Mouse (Mus musculus) 3134 (cell line): ENCODE results near the gene D1Ertd622e.

Experiments used
- DNase-seq: peaks from one replicate; pipeline ENCODE4 v3.0.0-alpha.2; 2011; ENCODE audit warnings: low spot score; ENCODE audit not compliant: insufficient read length; ENCODE audit errors: extremely low read depth

The D1Ertd622e gene

DNA sequence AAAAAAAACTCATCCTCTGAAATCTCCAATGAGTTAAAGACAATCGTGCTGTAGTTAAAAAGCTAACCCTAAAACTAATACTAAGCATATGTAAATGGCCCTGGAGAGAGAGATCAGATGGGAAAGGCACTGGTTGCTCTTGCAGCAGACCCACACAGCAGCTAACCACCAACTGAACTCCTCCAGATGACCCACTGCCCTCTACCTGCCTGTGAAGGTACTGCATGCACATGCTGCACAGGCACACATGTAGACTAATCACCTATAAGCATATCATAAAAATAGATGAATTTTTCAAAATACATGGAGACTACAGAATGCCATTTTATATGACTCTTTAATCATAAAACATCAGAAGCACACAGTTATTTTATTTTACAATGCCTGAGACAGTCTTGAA lies 14.8 kb downstream of the D1Ertd622e start:
- no peak for DNase-seq

DNA sequence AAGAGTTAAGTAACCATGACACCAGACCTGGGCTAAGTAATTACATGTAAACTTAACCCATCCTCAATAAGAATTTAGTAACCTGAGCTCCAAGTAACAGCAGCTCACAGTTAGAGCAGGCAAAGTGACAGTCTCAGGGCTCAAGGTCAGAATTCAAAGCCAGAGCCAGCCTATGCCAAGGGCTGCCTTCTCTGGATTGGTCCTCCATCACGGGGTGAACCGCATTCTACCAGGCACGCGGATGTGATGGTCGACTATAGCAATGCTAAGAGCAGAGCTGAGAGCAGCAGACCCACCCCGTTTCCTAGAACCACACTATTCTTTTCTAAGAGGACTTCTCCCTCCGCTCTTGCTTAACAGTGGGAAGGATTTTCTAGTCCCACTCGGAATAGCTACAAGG lies 27.8 kb downstream of the D1Ertd622e start:
- DNase-seq: no peak

DNA sequence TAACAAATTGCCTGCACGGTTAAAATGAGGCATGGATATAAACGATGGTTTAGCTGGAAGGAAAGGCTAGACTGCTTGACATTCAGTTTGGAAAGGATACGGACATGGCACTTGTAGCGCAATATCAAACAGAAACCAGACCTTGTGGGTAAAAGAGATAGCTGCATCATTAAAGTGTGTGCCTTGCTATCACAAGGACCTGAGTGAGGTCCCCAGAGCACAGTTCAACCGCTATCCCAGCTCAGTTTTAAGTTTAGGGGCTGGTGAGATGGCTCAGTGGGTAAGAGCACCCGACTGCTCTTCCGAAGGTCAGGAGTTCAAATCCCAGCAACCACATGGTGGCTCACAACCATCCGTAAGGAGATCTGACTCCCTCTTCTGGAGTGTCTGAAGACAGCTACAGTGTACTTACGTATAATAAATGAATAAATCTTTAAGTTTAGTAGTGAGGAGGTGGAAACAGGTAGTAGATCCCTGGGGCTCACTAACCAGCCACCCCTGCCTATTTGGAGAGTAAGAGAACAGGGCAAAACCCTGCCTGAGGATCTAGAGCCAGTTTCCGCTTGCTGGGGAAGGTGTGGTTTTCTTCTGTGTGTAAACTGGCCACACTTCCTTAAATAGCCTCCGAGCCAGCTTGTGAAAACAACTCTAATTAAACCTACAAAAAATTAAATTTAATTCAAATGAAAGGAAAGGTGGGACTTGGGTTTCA lies 29.2 kb downstream of the D1Ertd622e start:
- DNase-seq: no peak

DNA sequence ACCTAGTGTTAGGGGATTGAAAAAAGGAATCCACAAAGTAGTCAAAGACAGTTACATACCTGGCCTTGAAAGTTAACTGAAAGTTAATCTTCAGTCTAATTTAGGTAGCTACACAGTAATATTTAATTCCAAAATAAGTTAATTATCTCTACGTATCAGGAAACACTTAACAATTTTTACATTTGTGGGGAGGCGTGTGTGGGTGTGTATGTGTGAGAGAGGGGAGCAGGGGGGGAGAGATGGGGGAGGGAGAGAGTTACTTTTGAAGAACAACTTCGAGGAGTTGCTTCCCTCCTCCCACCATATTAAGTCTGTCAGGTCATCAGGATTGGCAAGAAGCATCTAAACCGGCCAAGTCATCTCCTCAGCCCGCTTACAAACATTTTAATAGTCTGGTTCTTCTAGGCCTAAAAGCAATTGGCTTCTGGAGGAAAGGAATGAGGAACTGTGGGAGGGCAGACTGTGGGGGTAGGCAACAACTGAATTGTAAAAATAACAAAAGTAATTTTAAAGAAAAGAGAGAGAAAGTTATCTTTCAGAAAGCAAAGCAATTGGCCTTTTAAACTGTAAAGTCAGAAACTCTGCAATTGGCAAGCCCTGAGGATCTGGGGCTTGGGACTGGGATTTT lies 29.9 kb downstream of the D1Ertd622e start:
- DNase-seq: no peak

DNA sequence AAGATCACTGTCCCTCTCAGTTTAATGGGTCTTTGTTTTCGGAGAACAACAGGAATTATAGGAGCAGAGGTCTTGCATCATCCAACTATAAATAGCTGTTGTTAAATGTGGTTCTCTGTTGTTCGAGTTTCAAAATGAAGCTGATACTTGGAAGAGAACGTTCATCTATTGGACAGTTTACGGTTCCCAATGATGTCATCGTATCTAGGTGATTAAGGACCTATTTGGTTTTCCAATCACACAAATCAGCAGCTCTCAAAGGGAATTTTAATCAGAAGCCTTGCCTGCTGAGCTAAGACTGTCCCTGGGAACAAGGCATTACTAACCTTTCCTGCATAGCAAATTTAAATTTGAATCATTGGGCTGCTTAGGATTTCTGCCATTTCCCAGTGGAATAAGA lies 31.7 kb downstream of the D1Ertd622e start:
- DNase-seq: no peak

DNA sequence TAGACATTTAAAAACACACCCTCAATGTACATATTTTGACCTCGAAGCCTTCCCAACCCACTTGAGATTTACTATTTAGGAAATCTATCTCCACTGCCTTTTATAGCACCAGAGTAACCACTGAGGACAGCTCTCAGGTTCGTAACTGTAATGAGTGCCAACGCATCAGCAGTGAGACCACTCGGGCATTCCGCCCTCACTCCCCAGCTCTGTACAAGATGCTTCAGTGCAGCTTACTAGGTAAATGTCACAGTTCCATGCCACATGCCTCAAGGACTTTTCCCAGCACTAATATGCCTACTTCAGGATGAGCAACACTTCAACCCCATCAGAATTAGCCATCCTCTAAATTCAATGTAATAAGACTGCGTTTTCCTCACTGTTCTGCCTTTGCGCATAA lies 33.0 kb downstream of the D1Ertd622e start:
- no peak for DNase-seq

DNA sequence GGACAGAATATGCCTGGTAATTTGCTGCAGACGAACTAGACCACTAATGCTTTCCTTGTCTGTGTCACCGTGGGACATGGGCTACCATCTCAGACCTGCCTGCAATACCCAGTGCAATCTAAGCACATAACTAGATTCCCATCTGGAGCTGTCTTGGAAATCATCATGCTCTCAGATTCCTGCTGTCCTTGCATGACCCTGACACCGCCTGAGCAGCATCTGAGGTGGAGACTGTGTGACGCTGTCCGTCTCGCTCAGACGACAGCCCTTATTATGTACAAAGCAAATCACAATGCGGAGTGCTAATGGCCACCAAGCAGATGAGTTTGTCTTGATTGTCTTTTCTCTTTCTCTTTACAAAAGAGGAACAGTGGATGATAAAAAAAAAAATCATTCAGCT lies 33.9 kb downstream of the D1Ertd622e start:
- DNase-seq: no peak

DNA sequence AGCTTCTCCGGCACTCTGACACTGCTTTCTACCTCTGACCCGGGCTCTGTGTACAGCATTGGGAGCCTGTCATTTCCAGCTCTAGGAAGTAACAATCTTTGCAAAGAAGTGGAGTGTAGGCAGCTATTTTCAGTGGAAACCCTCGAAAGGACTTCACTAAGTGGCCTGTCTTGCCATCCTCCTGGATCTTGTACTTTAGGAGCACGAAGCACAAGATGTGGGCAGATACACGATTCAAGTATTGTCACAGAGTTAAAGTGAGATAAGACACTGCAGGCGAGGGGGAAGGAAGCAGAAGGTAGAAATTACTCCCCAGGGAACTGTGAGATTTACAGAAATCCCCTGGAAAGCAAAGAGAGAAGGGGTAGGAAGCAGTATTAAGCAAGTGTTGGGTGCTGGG lies 36.4 kb downstream of the D1Ertd622e start:
- no peak for DNase-seq

DNA sequence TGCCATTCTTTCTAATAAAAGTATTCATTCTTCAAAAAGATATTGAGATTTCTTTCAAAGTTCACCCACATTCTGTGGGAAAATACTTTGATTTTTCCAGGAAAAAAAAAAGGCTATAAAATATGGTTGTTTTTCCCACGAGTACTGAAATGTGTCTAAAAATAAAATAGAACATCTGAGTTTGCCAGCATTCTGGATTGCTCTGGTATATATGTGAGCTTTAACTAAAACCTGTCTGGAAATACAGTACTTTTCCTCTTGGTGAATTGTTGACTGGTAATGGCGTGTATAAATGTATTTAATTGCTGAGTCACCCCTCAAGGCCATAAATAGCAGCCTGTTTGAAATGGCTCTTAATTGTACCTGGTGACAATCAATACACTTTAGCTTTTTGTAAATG lies 37.5 kb downstream of the D1Ertd622e start:
- no peak for DNase-seq

DNA sequence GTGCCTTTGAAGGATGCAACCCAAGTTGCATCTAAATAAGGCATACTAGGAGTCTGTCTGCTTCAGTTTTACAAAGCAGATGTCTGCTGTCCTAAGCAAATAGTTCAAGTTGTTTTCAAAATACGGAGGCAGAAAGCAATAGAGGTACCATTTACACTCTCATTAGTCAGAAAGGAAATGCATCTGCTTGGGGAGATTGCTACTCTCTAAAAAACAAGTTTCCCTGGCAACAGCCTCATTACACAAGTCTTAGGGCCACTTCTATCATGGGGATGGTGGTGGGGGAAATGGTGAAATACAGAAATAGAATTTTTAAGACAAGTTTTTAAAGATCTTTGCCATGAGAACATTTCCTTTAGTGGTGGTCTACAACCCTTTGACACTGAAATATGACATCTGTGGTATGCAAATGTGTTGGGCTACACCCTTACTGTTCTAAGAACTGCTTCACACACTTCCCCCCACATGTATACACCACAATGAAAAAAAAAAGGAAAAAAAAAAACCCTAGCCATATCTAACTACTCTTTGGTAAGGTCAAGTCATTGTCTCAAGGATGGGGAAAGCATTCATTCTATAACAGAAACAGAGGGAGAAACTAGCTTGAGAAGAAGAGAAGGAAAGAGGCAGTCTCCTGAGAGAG lies 38.5 kb downstream of the D1Ertd622e start:
- no peak for DNase-seq

DNA sequence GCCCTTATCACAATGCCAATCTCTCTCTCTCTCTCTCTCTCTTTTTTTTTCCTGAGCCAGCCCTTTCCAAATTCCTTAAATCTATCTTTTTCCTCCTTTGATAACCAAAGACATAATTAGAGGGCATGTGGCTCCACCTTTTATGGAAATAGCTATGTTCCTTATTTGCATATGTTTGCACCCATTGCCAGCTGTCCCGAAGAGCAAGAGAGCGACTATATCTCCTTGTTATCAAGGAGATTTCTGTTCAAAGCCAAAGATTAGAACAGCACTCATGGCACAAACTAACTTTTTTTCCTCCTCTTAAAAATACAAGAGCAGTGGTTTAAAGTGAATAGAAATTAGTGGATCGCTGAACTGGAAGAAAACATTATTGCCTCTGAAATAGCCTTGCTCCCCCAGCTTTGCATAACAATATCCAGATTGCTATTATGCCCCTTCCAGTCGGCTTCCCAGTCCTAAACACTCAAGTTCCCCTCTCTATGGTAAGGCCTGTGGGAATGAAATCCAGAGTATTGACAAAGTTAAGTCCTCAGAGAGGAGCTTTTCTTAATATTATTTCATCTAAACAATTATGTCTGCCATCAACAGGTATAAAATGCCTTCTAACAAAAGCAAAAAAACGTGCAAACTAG lies 39.2 kb downstream of the D1Ertd622e start:
- DNase-seq: no peak

DNA sequence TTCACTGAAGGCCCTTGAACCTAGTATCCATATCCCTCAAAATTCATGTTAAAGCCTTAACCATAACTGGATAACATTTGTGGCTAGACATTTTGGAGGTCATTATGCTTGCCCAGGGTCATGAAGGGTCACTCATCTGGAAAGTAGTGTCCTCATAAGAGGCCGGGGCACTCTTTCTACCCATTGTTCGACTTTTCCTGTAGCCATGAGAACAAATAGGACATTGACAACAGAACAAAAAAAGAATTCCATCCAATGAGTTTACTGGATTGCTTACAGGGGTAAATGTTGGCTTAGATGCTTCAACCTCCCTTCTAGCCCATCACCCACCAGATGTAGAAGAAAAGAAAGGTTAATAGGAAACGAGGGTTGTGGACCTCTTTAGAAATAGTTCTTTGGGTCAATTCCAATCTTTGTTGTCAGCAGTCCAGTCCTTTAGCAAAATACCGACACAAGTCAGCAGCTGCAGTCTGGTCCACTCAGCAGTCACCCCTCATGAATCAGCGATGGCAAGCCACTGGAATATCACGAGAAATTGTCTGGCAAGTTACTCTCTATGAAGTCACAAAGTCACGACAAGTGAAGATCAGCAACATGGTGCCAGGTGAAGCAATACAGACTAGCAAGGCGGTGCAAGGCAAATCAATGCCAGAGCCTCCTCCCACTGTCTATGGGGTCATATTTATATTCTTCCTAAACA lies 42.1 kb downstream of the D1Ertd622e start:
- DNase-seq: no peak

DNA sequence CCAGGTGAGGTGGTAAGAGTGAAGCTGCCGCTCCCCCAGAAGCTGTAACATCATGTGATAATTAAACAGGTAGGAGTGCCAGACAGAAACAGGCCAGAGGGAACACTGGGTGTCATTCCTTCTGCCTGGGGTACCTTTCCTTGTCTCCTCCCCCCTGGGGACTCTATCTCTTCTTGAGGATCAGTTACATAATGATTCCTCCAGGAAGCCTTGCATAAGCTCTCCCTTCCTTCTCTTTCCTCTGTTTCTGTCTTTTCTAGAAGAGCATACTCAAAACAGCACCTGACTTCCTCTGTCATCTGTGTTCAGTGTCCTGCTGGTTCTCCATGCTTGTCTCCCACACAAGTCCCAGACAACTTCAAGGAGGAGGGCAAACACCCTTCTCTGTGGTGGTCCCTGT lies 46.3 kb downstream of the D1Ertd622e start:
- DNase-seq: no peak

DNA sequence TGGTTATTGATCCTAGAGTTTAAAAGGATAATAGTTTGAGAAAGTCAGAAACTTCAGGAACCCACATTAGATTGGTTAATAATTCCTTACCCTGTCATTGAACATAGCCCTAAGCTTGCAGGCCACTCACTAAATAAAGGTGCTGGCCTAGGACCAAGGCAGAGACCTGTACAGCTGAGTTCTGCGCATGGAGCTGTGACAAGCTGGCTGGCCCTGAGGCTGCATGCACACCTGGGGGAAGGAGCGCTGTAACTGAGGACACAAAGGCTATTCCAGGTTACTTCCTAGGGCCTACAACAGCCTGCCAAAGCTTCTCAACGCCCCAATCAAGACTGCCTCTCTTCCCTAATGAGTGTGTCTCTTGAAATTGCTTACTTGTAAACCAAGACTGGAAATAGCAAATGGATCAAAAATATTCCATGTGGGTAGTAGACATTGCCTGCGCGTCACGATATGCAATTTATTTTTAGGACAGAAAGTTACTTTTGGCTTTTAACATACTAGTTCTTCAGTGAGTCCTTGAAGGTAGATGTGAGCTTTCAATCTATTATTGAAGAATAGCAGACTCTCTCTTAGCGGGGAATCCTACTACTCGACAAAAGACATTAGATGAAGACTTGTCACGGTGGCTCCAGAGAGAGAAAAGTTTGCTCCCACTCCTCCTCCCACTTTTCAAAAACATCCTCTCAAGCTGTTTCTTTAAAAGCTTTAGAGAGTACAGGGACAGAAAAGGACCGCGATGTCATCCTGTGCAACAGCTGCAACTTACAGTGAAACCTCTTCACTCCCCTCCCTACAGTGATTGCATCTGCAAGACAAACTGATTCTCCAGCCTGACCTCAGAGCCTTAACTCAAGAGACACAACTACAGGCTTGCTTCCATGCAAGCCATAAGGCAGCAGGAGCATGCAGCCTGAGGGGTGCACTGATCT lies 47.1 kb downstream of the D1Ertd622e start:
- no peak for DNase-seq

DNA sequence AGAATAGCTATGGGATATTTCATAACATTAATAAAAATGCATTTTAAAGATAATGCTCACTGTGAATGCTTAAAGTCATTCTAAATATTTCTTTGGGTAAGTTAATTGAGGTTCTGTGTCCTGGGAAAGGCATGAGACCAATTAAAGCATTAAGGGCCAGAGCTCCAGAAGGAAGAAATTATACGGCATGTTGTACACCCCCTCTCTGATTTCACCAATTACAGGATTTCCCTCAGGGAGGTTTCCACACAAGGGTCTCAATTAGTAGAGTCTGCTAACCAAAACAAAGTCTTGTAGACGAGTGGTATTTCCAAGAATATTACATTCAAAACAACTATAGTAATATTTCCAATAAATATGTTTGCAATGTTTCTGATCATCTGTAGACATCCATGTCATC lies 50.1 kb downstream of the D1Ertd622e start:
- DNase-seq: no peak

DNA sequence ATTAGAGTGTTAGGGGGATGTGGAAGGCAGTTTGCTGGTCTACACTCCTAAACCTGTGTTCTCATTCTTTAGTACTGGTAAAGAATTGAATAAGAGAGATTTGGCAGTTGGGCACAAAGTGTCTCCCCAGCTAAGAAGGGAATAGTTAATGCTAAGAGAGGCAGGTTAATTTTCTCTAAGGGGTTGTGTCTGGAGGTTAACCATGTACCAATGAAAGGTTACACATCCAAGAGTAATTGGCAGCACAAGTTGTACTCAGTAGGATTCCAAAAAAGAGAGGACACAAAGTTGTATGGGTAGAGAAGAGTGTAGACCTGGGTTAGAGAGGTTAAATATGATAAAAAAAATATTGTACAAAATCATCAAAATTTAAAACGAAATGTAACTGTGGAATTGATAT lies 58.5 kb downstream of the D1Ertd622e start:
- no peak for DNase-seq

DNA sequence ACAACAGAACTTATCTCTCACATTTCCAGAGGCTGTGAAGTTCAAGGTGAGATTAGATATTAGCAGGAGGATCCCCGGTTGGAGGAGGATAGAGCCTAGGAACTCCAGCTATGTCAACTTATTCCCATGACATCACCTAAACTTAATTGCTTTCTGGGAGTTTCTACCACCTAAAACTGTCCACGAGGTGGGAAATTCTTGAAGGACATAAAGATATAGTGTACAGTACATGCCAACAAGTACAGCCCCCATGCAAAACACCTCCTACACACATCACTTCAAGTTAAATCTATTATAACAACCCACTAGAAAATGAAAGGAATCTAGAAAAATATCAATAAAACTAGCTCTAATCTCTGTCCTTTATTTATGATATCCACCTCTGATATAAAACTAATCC lies 61.5 kb downstream of the D1Ertd622e start:
- no peak for DNase-seq

DNA sequence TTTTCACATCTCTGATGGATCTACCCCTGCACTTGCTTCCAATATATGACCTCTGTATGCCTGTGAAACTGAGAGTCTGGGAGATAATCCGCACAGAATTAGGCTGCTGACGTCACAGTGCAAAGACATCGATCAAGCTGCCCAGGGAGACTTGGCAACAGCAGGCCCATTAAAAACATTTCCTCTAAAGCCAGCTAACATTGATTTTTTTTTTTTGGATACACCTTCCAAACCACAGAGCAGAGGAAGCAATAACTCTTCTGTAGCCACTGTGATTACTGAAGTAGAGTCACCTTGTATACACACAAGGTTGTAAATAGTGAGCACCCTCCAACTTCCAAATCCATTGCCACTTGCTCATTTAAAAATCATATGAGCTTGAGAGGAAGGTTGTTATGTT lies 62.8 kb downstream of the D1Ertd622e start:
- no peak for DNase-seq

DNA sequence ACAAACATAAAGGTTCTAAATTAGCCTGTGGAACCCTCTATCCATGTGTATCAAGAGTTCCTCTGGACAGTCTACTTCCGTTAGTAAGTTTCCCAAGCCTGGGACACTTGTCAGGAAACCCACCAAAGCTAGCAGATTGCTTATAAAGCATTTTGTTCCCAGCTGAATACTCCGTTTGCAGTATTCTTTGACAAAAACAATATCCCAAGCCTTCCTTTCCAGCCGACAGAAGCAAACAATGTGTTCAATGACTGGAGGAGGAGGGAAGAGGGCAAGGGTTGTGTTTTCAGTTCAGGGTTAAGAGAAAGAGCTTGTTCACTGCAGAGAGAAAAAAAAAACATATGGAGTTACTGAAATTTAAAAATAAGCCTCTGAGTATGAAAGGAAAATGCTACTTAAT lies 73.3 kb downstream of the D1Ertd622e start:
- no peak for DNase-seq

DNA sequence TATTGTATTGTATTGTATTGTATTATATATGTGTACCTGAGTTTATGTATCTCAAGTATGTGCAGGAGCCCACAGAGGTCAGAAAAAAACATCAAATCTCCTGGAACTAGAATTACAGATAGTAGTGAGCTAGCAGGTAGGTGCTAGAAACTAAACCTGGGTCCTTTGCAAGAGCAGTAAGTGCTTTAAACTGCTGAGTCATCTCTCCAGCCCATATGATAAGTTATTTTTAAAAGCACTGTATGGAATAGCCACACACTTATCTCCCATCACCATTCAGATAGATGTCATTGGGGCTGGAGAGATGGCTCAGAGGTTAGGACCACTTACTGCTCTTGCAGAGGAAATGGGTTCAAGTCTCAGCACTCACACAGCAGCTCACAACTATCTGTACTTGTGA lies 76.8 kb downstream of the D1Ertd622e start:
- no peak for DNase-seq
